ENCODE assay signal across 20 mouse cellular contexts in the genomic region with DNA sequence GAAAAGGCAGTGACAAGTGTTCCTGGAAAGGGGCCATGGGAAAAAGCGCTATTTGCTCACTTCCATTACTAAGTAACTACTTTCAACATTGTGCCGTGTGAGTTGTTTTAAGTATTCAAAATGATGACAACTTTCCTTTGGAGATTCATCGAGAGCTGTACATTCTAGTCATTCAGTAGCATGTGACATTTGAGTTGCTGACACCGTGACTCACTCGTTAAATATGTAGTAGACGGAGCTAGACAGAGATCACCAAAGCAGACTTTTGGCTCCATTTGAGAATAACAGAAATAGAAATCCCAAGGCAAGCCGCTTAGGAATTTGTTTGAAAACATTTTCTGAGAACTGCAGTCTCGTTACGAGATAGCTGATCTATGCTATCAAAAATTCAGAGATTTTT.
DNase-seq lines count a peak whose midpoint lies in the region; ATAC-seq and TF ChIP-seq lines count a peak whose summit lies in the region.
"Had no signal": no experiment of that assay in that cellular context is flagged by ENCODE, and none has a peak within 500 bp of the region (broad histone marks: within the 10 kb centered on the region; RNA-seq: fewer than 3 reads in every experiment).

No protein-coding gene starts in this region.

- H3K9ac ChIP-seq in forebrain, postnatal 0 days, result no peak overlapping the region
- H3K9ac ChIP-seq in forebrain, embryonic 14.5 days (ENCODE audit: low read length), result no peak overlapping the region
- no peak overlapping the region for H3K9ac ChIP-seq in liver, embryonic 11.5 days (ENCODE audit: low read depth, low read length)
- H3K9ac ChIP-seq: embryonic facial prominence, embryonic 12.5 days; heart, embryonic 13.5 days; hindbrain, embryonic 13.5 days had no signal

- H3K27me3 ChIP-seq in forebrain, postnatal 0 days (ENCODE audit: insufficient read depth, low read length), result no peaks in the 10 kb centered on the region
- no peaks in the 10 kb centered on the region for H3K27me3 ChIP-seq in forebrain, embryonic 14.5 days (replicated peaks; ENCODE audit: control insufficient read depth, insufficient read depth, low read length)
- no peaks in the 10 kb centered on the region for H3K27me3 ChIP-seq in liver, embryonic 11.5 days (replicated peaks; ENCODE audit: control insufficient read depth, insufficient read depth, low read length)
- no peaks in the 10 kb centered on the region for H3K27me3 ChIP-seq in midbrain, embryonic 10.5 days (ENCODE audit: low read depth, poor library complexity, severe bottlenecking)
- H3K27me3 ChIP-seq: embryonic facial prominence, embryonic 12.5 days; heart, embryonic 13.5 days; hindbrain, embryonic 13.5 days had no signal

- ATAC-seq in forebrain, postnatal 0 days, result peak; percentile 58
- ATAC-seq in forebrain, embryonic 14.5 days, result no peak
- no peak for ATAC-seq in liver, embryonic 11.5 days (replicated peaks; ENCODE audit: low FRiP score)
- ATAC-seq: hindbrain, postnatal 0 days had no signal

- no peak overlapping the region for H3K4me2 ChIP-seq in forebrain, postnatal 0 days (ENCODE audit: low read depth)
- no peak overlapping the region for H3K4me2 ChIP-seq in forebrain, embryonic 14.5 days (ENCODE audit: low read length)
- H3K4me2 ChIP-seq in liver, embryonic 11.5 days, result no peak overlapping the region
- H3K4me2 ChIP-seq: embryonic facial prominence, embryonic 12.5 days; heart, embryonic 13.5 days; hindbrain, embryonic 13.5 days had no signal

- peak; percentile 16 for DNase-seq in forebrain, postnatal 0 days
- DNase-seq in forebrain, embryonic 14.5 days (ENCODE audit: low spot score), result no peak
- DNase-seq in Muller cell, postnatal 12 days (ENCODE audit: inconsistent ontology term), result peak; percentile 40
- DNase-seq in brain, adult 2 months (ENCODE audit: low read depth, low spot score), result peak; percentile 37
- no peak for DNase-seq in liver, embryonic 11.5 days (ENCODE audit: low spot score)
- no peak for DNase-seq in midbrain, embryonic 10.5 days (ENCODE audit: low spot score)
- DNase-seq in ovary, adult 18-20 months (ENCODE audit: low spot score), result no peak
- DNase-seq: adrenal gland, postnatal 10 days; cerebellum, adult 2 months; cerebellum, postnatal 10 days; embryo, embryonic 11 days; gastrocnemius, postnatal 36 days; heart, adult 11 months; heart, postnatal 10 days; kidney, adult 11 months; kidney, adult 9 months had no signal

- H3K4me1 ChIP-seq in forebrain, postnatal 0 days (ENCODE audit: insufficient read depth), result no peaks in the 10 kb centered on the region
- H3K4me1 ChIP-seq in forebrain, embryonic 14.5 days (ENCODE audit: control insufficient read depth, insufficient read depth, low read length), result no peaks in the 10 kb centered on the region
- no peaks in the 10 kb centered on the region for H3K4me1 ChIP-seq in liver, embryonic 11.5 days (replicated peaks; ENCODE audit: control insufficient read depth, insufficient read depth, low read length)
- H3K4me1 ChIP-seq in midbrain, embryonic 10.5 days, result no peaks in the 10 kb centered on the region
- H3K4me1 ChIP-seq: embryonic facial prominence, embryonic 12.5 days; heart, embryonic 13.5 days; hindbrain, embryonic 13.5 days had no signal

- H3K36me3 ChIP-seq in forebrain, postnatal 0 days (ENCODE audit: insufficient read depth), result no peaks in the 10 kb centered on the region
- no peaks in the 10 kb centered on the region for H3K36me3 ChIP-seq in forebrain, embryonic 14.5 days (ENCODE audit: control insufficient read depth, insufficient read depth, low read length)
- H3K36me3 ChIP-seq in liver, embryonic 11.5 days (ENCODE audit: control insufficient read depth, insufficient read depth, low read length), result no peaks in the 10 kb centered on the region
- no peaks in the 10 kb centered on the region for H3K36me3 ChIP-seq in midbrain, embryonic 10.5 days
- H3K36me3 ChIP-seq: embryonic facial prominence, embryonic 12.5 days; heart, embryonic 13.5 days; hindbrain, embryonic 13.5 days had no signal

- H3K4me3 ChIP-seq in forebrain, postnatal 0 days (ENCODE audit: low read depth, low read length), result no peak overlapping the region
- H3K4me3 ChIP-seq in forebrain, embryonic 14.5 days (ENCODE audit: low read depth, low read length), result no peak overlapping the region
- no peak overlapping the region for H3K4me3 ChIP-seq in liver, embryonic 11.5 days (ENCODE audit: low read depth, low read length)
- H3K4me3 ChIP-seq in midbrain, embryonic 10.5 days, result no peak overlapping the region
- H3K4me3 ChIP-seq: embryonic facial prominence, embryonic 12.5 days; heart, embryonic 13.5 days; hindbrain, embryonic 13.5 days had no signal

- WGBS in forebrain, postnatal 0 days, result 57% methylated on average over 9 of the region's 9 CpGs
- WGBS in forebrain, embryonic 14.5 days, result 79% methylated on average over 9 of the region's 9 CpGs
- WGBS in liver, embryonic 11.5 days, result 85% methylated on average over 9 of the region's 9 CpGs
- 93% methylated on average over 9 of the region's 9 CpGs for WGBS in midbrain, embryonic 10.5 days

- H3K27ac ChIP-seq in forebrain, postnatal 0 days (ENCODE audit: low read depth, low read length), result no peak overlapping the region
- no peak overlapping the region for H3K27ac ChIP-seq in forebrain, embryonic 14.5 days (ENCODE audit: low read depth, low read length)
- H3K27ac ChIP-seq in liver, embryonic 11.5 days (ENCODE audit: low read depth, low read length), result no peak overlapping the region
- no peak overlapping the region for H3K27ac ChIP-seq in midbrain, embryonic 10.5 days (replicated peaks)
- H3K27ac ChIP-seq: embryonic facial prominence, embryonic 12.5 days; heart, embryonic 13.5 days; hindbrain, embryonic 13.5 days; hindbrain, postnatal 0 days had no signal

- TF ChIP-seq CTCF in forebrain, postnatal 0 days (IDR thresholded peaks at IDR 0.05; ENCODE audit: low read depth), result no peak

- no peaks in the 10 kb centered on the region for H3K9me3 ChIP-seq in forebrain, postnatal 0 days (ENCODE audit: low read length)
- H3K9me3 ChIP-seq in forebrain, embryonic 14.5 days (replicated peaks; ENCODE audit: control insufficient read depth, low read length), result no peaks in the 10 kb centered on the region
- H3K9me3 ChIP-seq in liver, embryonic 11.5 days (ENCODE audit: control insufficient read depth, low read length), result no peaks in the 10 kb centered on the region
- no peaks in the 10 kb centered on the region for H3K9me3 ChIP-seq in midbrain, embryonic 10.5 days (replicated peaks)
- H3K9me3 ChIP-seq: embryonic facial prominence, embryonic 12.5 days; heart, embryonic 13.5 days; hindbrain, embryonic 13.5 days had no signal

Comparison
In these comparisons a context has a peak if more than half of its experiments do, and no peak if none do; other contexts are left out.
1. DNase-seq: peak in forebrain, postnatal 0 days (single experiment), Muller cell, postnatal 12 days (single experiment) and brain, adult 2 months (single experiment); none in forebrain, embryonic 14.5 days (single experiment), liver, embryonic 11.5 days (single experiment), midbrain, embryonic 10.5 days (single experiment) and ovary, adult 18-20 months (single experiment).